Mouse (Mus musculus): ENCODE measurements around the gene Gjd3.

The Gjd3 gene

DNA sequence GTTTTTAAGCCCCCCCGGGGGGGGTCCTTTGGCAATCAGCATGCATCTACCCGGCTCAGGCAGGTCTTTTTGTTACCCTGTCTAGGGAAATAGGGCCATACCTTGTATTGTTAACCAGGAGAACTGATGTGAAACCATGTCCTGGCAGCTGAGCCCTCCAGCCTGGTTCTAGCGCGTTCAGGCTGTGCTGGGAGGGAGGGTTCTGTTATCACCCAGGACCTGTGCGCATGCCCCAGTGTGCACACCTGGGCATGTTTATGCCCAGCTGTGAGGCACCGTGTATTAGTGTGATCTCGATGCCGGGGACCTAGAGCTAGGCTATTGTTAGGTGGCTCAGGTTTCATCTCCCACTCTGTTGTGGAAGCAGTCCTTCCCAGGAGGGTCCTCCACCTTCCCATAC is 21.1 kb downstream of the Gjd3 start:
- no peak for DNase-seq

GRCm38 (mm10) chr11:98961051-98961592 is 21.7 kb downstream of the Gjd3 start:
- no peak for DNase-seq

DNA sequence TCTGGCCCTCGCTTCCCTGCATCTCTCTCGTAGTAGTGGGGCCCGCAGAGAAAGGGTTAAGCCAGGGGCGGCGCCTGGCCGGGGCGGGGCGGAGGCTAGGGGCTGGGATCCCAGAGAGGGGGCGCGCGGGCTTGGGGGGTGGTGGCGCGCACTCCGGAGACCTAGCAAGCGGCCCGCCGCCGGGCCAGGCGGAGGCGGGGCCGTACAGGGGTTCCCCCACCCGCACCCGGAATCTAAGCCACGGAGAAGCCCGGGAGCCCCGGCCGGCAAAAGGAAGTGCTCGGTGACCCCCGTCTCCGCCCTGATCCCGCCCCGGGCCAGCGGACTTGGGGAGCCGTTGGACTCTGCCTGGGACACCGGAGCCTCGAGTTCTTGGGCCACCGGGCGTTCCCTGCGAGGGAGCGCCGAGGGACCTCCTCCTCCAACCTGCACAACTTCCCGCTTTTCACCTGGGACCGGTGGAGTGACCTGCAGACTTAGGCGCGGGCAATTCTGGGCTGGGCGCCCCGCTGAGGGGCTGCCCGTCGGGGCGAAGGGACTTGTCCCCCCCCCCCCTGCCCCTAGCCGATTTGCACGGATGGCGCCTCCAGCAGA is 22.4 kb downstream of the Gjd3 start:
- no peak for DNase-seq

DNA sequence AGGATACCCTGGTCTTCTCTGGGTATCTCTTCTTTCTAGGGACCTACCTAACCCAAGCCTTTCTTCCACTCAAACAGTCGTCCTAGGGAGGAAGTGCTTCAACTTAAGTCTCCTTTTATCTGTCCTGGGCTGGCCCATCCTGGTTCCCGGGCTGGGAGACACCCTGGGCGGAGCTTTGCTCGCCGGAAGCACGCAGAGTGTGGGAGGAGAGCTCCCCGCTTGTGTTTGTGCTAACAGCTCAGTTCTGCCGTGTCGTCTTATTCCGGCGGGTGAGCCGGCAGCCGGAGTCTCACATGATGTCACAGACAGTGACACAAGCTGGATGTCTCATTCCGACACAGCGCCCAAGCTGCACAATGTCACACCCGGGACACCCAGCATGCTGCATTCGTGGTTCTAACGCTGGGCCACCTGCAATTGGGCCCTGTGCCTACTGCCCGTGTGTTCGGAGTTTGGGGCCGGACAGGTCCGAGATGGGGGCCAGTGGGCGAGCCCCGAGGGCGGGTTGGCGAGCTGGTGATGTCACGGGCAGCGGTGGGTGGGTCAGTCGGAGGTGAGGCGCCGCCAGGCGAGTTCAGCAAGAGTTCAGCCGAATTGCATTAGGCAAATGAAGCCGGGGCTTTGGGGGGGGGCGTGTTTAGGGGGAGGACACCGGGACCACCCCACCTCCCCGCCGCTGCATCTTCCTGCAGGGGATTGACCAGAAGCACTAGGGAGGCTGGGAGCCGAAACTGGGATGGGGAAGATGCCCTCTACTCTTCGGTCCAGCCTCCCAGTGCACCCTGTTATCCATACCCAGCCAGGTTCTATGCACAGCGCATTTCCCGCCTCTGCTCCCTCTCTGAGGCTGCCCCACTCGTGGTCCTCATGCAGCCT is 23.1 kb downstream of the Gjd3 start:
- DNase-seq: peak; percentile 84

GRCm38 (mm10) chr11:98956340-98956739 is 26.5 kb downstream of the Gjd3 start:
- DNase-seq: no peak

DNA sequence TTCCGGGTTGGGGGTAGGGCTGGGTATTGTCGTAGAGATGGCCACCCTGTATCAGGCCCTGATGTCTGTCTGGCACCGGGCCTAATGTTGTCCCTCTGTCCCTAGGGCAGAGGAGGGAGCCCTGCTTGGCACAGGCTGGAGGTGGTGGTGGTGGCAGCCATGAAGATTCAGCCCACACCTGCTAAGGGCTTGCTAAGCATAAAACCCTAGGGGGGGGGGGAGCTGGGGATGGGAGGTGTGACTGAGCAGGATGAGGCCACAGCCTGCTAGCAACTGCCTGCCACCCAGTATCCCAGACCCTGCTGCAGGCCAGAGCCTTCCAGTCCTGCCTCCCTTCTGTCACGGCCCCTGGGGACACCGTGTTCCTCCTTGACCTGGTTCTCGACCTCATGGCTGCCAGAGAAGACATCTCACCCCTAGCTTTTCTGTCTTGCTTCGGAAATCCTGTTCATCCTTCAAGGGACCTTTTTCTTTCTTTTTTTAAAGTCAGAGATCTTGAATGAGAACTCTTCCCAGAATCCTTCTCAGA is 27.0 kb downstream of the Gjd3 start:
- no peak for DNase-seq

- DNase-seq: no peak
Observed at GRCm38 (mm10) chr11:98954801-98955706, 27.8 kb downstream of the Gjd3 start.

GRCm38 (mm10) chr11:98954373-98954772 is 28.4 kb downstream of the Gjd3 start:
- peak; percentile 74 for DNase-seq

DNA sequence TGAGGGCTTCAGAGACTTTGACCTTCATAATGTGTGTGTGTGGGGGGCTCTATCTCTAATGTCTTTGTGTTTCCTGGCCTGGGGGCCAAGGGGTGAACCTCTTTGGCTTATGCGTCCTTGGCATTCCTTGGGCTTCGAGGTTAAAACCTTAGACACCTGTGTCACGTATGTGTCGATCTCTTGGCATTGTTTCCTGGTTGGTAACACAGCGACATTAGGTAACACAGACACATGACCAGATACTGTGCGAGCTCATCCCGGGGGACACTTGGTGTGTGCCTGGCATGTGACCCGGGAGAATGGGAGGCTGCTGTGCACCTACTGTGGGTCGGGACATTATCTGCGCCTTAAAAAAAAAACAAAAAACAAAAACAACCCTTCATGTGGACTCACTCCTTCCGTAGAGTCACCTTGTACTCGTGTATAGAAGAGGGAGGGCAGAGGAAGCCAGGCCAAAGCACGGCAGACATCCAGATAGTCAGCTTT is 28.9 kb downstream of the Gjd3 start:
- no peak for DNase-seq

DNA sequence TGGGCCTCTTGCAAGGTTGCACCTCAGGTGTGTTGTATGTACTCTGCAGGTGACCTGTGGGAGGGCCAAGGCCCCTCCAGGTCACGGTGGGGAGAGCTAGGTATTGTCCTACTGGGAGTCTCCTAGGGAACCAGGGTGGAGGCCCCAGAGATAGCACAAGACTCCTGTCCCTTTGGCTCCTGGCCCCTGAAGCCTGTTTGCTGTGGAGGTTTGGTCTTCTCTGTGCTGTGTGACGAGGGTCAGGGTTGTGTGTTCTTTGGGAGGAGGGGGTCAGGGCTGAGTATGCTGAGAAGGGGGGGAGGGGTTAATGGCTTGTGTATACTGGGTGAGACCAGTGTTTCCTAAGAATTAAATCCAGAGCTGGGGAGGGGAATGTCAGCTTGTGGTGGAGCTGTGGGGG is 29.5 kb downstream of the Gjd3 start:
- no peak for DNase-seq

- DNase-seq: no peak
Observed at GRCm38 (mm10) chr11:98952736-98953135, 30.1 kb downstream of the Gjd3 start.

- DNase-seq: no peak
Observed at GRCm38 (mm10) chr11:98952111-98952510, 30.7 kb downstream of the Gjd3 start.

- DNase-seq: no peak
Observed at GRCm38 (mm10) chr11:98951026-98951906, 31.6 kb downstream of the Gjd3 start.

GRCm38 (mm10) chr11:98950484-98950883 is 32.3 kb downstream of the Gjd3 start:
- DNase-seq: no peak

GRCm38 (mm10) chr11:98949958-98950460 is 32.8 kb downstream of the Gjd3 start:
- no peak for DNase-seq

DNA sequence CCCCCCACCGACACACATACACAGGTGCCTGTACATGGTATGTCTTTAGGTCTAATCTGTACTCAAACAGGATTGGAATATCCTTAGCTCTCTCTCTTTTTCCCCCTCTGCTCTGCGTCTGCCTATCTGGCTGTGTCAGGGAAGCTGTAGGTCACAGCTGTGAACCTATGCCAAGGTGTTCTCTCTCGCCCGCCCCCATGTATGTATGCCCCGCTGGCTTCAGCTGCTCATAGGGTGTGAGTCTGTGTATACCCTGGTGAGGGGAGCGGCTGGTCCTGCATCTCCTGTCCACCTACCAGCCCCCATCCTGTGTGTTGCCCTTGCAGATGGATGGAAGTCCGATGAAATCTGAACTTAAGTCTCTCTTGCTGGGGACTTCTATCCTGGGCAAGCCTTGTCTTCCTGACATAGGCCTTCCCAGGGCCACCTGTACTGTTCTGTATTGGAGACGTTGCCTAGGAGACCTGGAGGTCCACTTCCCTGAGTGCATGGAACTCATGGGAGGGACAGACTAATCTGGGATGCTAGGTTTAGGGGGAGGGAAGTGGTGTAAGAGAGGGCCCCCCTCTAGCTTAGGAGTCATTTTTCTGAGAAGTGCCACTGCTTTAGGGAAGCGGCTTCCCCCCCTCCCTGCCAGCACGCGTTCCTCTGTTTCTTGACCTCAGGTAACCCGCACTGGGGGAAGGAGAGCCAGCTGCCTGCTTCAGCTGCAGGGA is 33.4 kb downstream of the Gjd3 start:
- DNase-seq: no peak

- DNase-seq: no peak
Observed at GRCm38 (mm10) chr11:98947969-98948569, 34.7 kb downstream of the Gjd3 start.

- DNase-seq: no peak
Observed at GRCm38 (mm10) chr11:98945605-98945977, 37.2 kb downstream of the Gjd3 start.

- no peak for DNase-seq
Observed at GRCm38 (mm10) chr11:98944897-98945604, 37.8 kb downstream of the Gjd3 start.

Measured in right cerebral cortex, adult 18-20 months (tissue).